Mouse (Mus musculus) MEL (cell line): Measurements from ENCODE around the gene Msh3.

ENCODE experiments used
- CHD1 ChIP-seq: IDR thresholded peaks from 2 replicates; pipeline ENCODE4 v1.6.1; 2012; ENCODE audit warnings: low read depth, mild to moderate bottlenecking, inconsistent platforms, low read length, improper control_type of control experiment
- CTCF ChIP-seq, 3 experiments: IDR thresholded peaks in 2 of 3; conservative IDR thresholded peaks in 1 of 3; 2 replicates each; pipeline ENCODE4 v1.5.1; 2011 to 2012; ENCODE audit warnings: low read length in 3 of 3, low read depth in 2 of 3, mild to moderate bottlenecking in 2 of 3, improper control_type of control experiment in 1 of 3, inconsistent platforms in 1 of 3, mixed read lengths in 1 of 3, moderate library complexity in 1 of 3; ENCODE audit not compliant: control insufficient read depth in 1 of 3, insufficient read depth in 1 of 3, poor library complexity in 1 of 3, severe bottlenecking in 1 of 3
- EP300 ChIP-seq, 2 experiments: IDR thresholded peaks; 2 replicates each; pipeline ENCODE4 v1.6.1; 2011; ENCODE audit warnings: improper control_type of control experiment in 2 of 2, low read length in 2 of 2, low read depth in 1 of 2, mild to moderate bottlenecking in 1 of 2
- GATA1 ChIP-seq: IDR thresholded peaks from 2 replicates; pipeline ENCODE4 v1.6.1; 2011; ENCODE audit warnings: low read depth, low read length, improper control_type of control experiment
- MAFK ChIP-seq: IDR thresholded peaks from 2 replicates; pipeline ENCODE4 v1.6.1; 2011; ENCODE audit warnings: low read depth, mild to moderate bottlenecking, low read length, improper control_type of control experiment, borderline replicate concordance
- MAX ChIP-seq: IDR thresholded peaks from 2 replicates; pipeline ENCODE4 v1.6.1; 2011; ENCODE audit warnings: low read length, improper control_type of control experiment
- NRF1 ChIP-seq: IDR thresholded peaks from 2 replicates; pipeline ENCODE4 v1.6.1; 2014; ENCODE audit warnings: low read depth, mild to moderate bottlenecking, inconsistent platforms, low read length, improper control_type of control experiment, moderate library complexity; ENCODE audit not compliant: poor library complexity, insufficient read depth, severe bottlenecking
- POLR2A ChIP-seq, 2 experiments: IDR thresholded peaks; 2 replicates each; pipeline ENCODE4 v1.6.1; 2011 to 2012; ENCODE audit warnings: low read length in 2 of 2, mild to moderate bottlenecking in 2 of 2, control low read depth in 1 of 2, improper control_type of control experiment in 1 of 2, low read depth in 1 of 2, moderate library complexity in 1 of 2; ENCODE audit not compliant: control insufficient read depth in 1 of 2, insufficient read depth in 1 of 2, poor library complexity in 1 of 2
- POLR2AphosphoS2 ChIP-seq: IDR thresholded peaks from 2 replicates; pipeline ENCODE4 v1.6.1; 2011; ENCODE audit warnings: low read length, improper control_type of control experiment
- RAD21 ChIP-seq: IDR thresholded peaks from 2 replicates; pipeline ENCODE4 v1.6.1; 2011; ENCODE audit warnings: mild to moderate bottlenecking, low read depth, low read length, improper control_type of control experiment
- SIN3A ChIP-seq: IDR thresholded peaks from 2 replicates; pipeline ENCODE4 v1.6.1; 2012; ENCODE audit warnings: low read length, improper control_type of control experiment, inconsistent platforms
- TAL1 ChIP-seq: IDR thresholded peaks from 2 replicates; pipeline ENCODE4 v1.6.1; 2012; ENCODE audit warnings: mild to moderate bottlenecking, inconsistent platforms, low read length, moderate library complexity, mixed read lengths
- USF1 ChIP-seq: IDR thresholded peaks from 2 replicates; pipeline ENCODE4 v1.6.1; 2014; ENCODE audit warnings: low read depth, mild to moderate bottlenecking, inconsistent platforms, low read length, improper control_type of control experiment, moderate library complexity
- ZC3H11A ChIP-seq: IDR thresholded peaks from 2 replicates; pipeline ENCODE4 v1.6.1; 2012; ENCODE audit warnings: low read depth, mild to moderate bottlenecking, inconsistent platforms, low read length, improper control_type of control experiment

GRCm38 (mm10) chr13:92244731-92245130 is 110.1 kb downstream of the Msh3 start:
- TF ChIP-seq CTCF (IDR thresholded peaks at IDR 0.05 in 2 of 3, conservative IDR thresholded peaks at IDR 0.05 in 1 of 3; ENCODE audit: control insufficient read depth in 1 of 3, insufficient read depth in 1 of 3, low read depth in 2 of 3, low read length in 3 of 3, poor library complexity in 1 of 3, severe bottlenecking in 1 of 3) (no peak), RAD21 (no peak), ZC3H11A (no peak), POLR2AphosphoS2 (no peak), POLR2A (IDR thresholded peaks at IDR 0.05; ENCODE audit: control insufficient read depth in 1 of 2, insufficient read depth in 1 of 2, low read depth in 1 of 2, low read length in 2 of 2, poor library complexity in 1 of 2) (no peak), MAFK (no peak), SIN3A (no peak), USF1 (no peak), GATA1 (no peak), NRF1 (no peak), CHD1 (no peak), MAX (no peak), TAL1 (no peak), EP300 (IDR thresholded peaks at IDR 0.05; ENCODE audit: low read depth in 1 of 2, low read length in 2 of 2) (no peak)
